In genomic region chr10:127193011-127193410, GRCm38 (mm10) we compare ENCODE assay signal across 19 mouse cellular contexts. TPM values are rescaled to one million over a fixed set of nuclear protein-coding genes. Genes with fewer than 3 reads are reported as not detected.
DNase-seq lines count a peak whose midpoint lies in the region; ATAC-seq and TF ChIP-seq lines count a peak whose summit lies in the region.
"Had no signal": no experiment of that assay in that cellular context is flagged by ENCODE, and none has a peak within 500 bp of the region (broad histone marks: within the 10 kb centered on the region; RNA-seq: fewer than 3 reads in every experiment).

No protein-coding gene starts in this region.

- peaks cover 4 to 30% of the 10 kb centered on the region in 2 experiments; a peak in 3 of 4 replicates for H3K4me1 ChIP-seq in MEL (ENCODE audit: control insufficient read depth in 1 of 2, insufficient read depth in 2 of 2, low read length in 2 of 2)
- peaks cover 92% of the 10 kb centered on the region for H3K4me1 ChIP-seq in liver, embryonic 13.5 days (replicated peaks)

- TF ChIP-seq RAD21 in MEL (IDR thresholded peaks at IDR 0.05; ENCODE audit: low read depth, low read length), result no peak

- peak overlapping the region; percentile 11 for H3K4me3 ChIP-seq in gastrocnemius, adult 2 months
- H3K4me3 ChIP-seq in layer of hippocampus, adult 2 months, result no peak overlapping the region
- no peak overlapping the region for H3K4me3 ChIP-seq in MEL (ENCODE audit: control insufficient read depth in 1 of 2, insufficient read depth in 1 of 2, low read depth in 2 of 2, low read length in 2 of 2)
- H3K4me3 ChIP-seq in liver, embryonic 13.5 days (replicated peaks), result no peak overlapping the region
- H3K4me3 ChIP-seq: forebrain, embryonic 15.5 days; heart, adult 2 months; midbrain, embryonic 12.5 days had no signal

- no peak for TF ChIP-seq CTCF in gastrocnemius, adult 2 months (IDR thresholded peaks at IDR 0.05)
- TF ChIP-seq CTCF in layer of hippocampus, adult 2 months (conservative IDR thresholded peaks at IDR 0.05), result no peak
- no peak for TF ChIP-seq CTCF in MEL (IDR thresholded peaks at IDR 0.05 in 2 of 3, conservative IDR thresholded peaks at IDR 0.05 in 1 of 3; ENCODE audit: control insufficient read depth in 1 of 3, insufficient read depth in 1 of 3, low read depth in 2 of 3, low read length in 3 of 3, poor library complexity in 1 of 3, severe bottlenecking in 1 of 3)

- H3K9me3 ChIP-seq in MEL (replicated peaks; ENCODE audit: insufficient read depth, low read length), result no peaks in the 10 kb centered on the region
- H3K9me3 ChIP-seq in liver, embryonic 13.5 days (replicated peaks), result no peaks in the 10 kb centered on the region
- H3K9me3 ChIP-seq: forebrain, embryonic 15.5 days; midbrain, embryonic 12.5 days had no signal

- peaks cover 0 to 30% of the 10 kb centered on the region in 2 experiments; a peak in 2 of 4 replicates for H3K36me3 ChIP-seq in MEL (ENCODE audit: control insufficient read depth in 1 of 2, insufficient read depth in 2 of 2, low read length in 2 of 2)
- H3K36me3 ChIP-seq in liver, embryonic 13.5 days, result peaks cover 21% of the 10 kb centered on the region

- TF ChIP-seq POLR2A in MEL (IDR thresholded peaks at IDR 0.05; ENCODE audit: control insufficient read depth in 1 of 2, insufficient read depth in 1 of 2, low read depth in 1 of 2, low read length in 2 of 2, poor library complexity in 1 of 2), result no peak

- no peak for TF ChIP-seq EP300 in MEL (IDR thresholded peaks at IDR 0.05; ENCODE audit: low read depth in 1 of 2, low read length in 2 of 2)

- WGBS in liver, embryonic 13.5 days (ENCODE audit: insufficient replicate concordance), result 71% methylated on average over 9 of the region's 9 CpGs

- H3K9ac ChIP-seq in MEL (ENCODE audit: control insufficient read depth, low read depth, low read length, poor library complexity, severe bottlenecking), result no peak overlapping the region
- peak overlapping the region; percentile 43; the same call in 1 of the 2 replicates for H3K9ac ChIP-seq in liver, embryonic 13.5 days
- H3K9ac ChIP-seq: forebrain, embryonic 15.5 days; lung, embryonic 14.5 days; midbrain, embryonic 12.5 days had no signal

- peak overlapping the region; percentile 34 for H3K4me2 ChIP-seq in liver, embryonic 13.5 days
- H3K4me2 ChIP-seq: forebrain, embryonic 15.5 days; lung, embryonic 14.5 days; midbrain, embryonic 12.5 days had no signal

- no peaks in the 10 kb centered on the region for H3K27me3 ChIP-seq in MEL (ENCODE audit: control insufficient read depth in 1 of 2, insufficient read depth in 2 of 2, low read length in 2 of 2)
- no peaks in the 10 kb centered on the region for H3K27me3 ChIP-seq in liver, embryonic 13.5 days
- H3K27me3 ChIP-seq: CH12.LX; forebrain, embryonic 15.5 days had no signal

- peak overlapping the region; percentile 17; the same call in 1 of the 2 replicates for H3K27ac ChIP-seq in gastrocnemius, adult 2 months
- peak overlapping the region; percentile 12; the same call in 1 of the 2 replicates for H3K27ac ChIP-seq in layer of hippocampus, adult 2 months
- H3K27ac ChIP-seq in MEL (ENCODE audit: control insufficient read depth, low read depth, low read length), result peak overlapping the region; percentile 1; the same call in 1 of the 2 replicates
- peak overlapping the region; percentile 89 for H3K27ac ChIP-seq in liver, embryonic 13.5 days
- H3K27ac ChIP-seq: forebrain, embryonic 15.5 days; heart, adult 2 months; macrophage; midbrain, embryonic 12.5 days had no signal

- intact Hi-C loops in gastrocnemius, adult 2 months (cut with DNase I), result no loop called here
- intact Hi-C loops in gastrocnemius, postnatal 36 days (cut with DNase I), result no loop called here

- ATAC-seq in liver, embryonic 13.5 days (ENCODE audit: low read depth), result no peak
- ATAC-seq: forebrain, embryonic 15.5 days had no signal

- no peak for DNase-seq in gastrocnemius, adult 2 months
- DNase-seq in gastrocnemius, postnatal 4 days (ENCODE audit: low spot score in 2 of 2), result no peak
- no peak for DNase-seq in layer of hippocampus, adult 2 months (ENCODE audit: low spot score in 2 of 2)
- DNase-seq in layer of hippocampus, postnatal 10 days (ENCODE audit: low spot score in 2 of 2), result no peak
- no peak for DNase-seq in MEL (ENCODE audit: low read depth, low spot score)
- no peak for DNase-seq in liver, embryonic 13.5 days
- no peak for DNase-seq in spleen, adult 18-20 months
- no peak for DNase-seq in gastrocnemius, postnatal 36 days
- DNase-seq: adrenal gland, postnatal 36 days; cerebellum, adult 9-10 months; kidney, adult 9 months; kidney, postnatal 4 days; left cerebral cortex, postnatal 4 days; lung, embryonic 14.5 days had no signal

- peaks cover 11% of the 10 kb centered on the region; the same call in 1 of the 2 replicates for H3K79me2 ChIP-seq in MEL (ENCODE audit: control insufficient read depth, insufficient read depth, low read length, poor library complexity)

TF ChIP-seq in MEL, 35 proteins besides CTCF, POLR2A, EP300 and RAD21 (continues in another document):
- TF ChIP-seq GATA1 (IDR thresholded peaks at IDR 0.05; ENCODE audit: low read depth, low read length) (no peak), MYB (IDR thresholded peaks at IDR 0.05; ENCODE audit: low read depth, low read length) (no peak), USF2 (IDR thresholded peaks at IDR 0.05; ENCODE audit: borderline replicate concordance in 1 of 2, insufficient read depth in 1 of 2, low read depth in 1 of 2, low read length in 2 of 2) (no peak), MAFK (IDR thresholded peaks at IDR 0.05; ENCODE audit: borderline replicate concordance, low read depth, low read length) (no peak), TBP (IDR thresholded peaks at IDR 0.05; ENCODE audit: low read depth, low read length) (no peak), ZMIZ1 (IDR thresholded peaks at IDR 0.05; ENCODE audit: low read depth, low read length) (no peak), NELFE (IDR thresholded peaks at IDR 0.05; ENCODE audit: low read depth, low read length) (no peak), JUND (IDR thresholded peaks at IDR 0.05; ENCODE audit: low read depth, low read length) (no peak), MEF2A (IDR thresholded peaks at IDR 0.05; ENCODE audit: extremely low read depth, insufficient replicate concordance, low read depth, low read length, poor library complexity, severe bottlenecking) (no peak), NRF1 (IDR thresholded peaks at IDR 0.05; ENCODE audit: insufficient read depth, low read depth, low read length, poor library complexity, severe bottlenecking) (no peak), POLR2AphosphoS5 (IDR thresholded peaks at IDR 0.05; ENCODE audit: borderline replicate concordance, low read depth, low read length) (no peak)

RNA-seq across cellular contexts. Expression of gene Dtx3, which starts 2.5 kb away (rescaled TPM):
- total RNA-seq in gastrocnemius, adult 2 months (2021), result 10 to 100 TPM; 20.8 to 25.6 TPM
- 10 to 100 TPM; 43.8 to 49.7 TPM for total RNA-seq in gastrocnemius, postnatal 4 days (2021)
- total RNA-seq in layer of hippocampus, adult 2 months (2021), result 100 to 1,000 TPM; 227 to 255 TPM
- total RNA-seq in layer of hippocampus, postnatal 10 days (2021), result 100 to 1,000 TPM; 187 to 203 TPM
- total RNA-seq in MEL (2012; rRNA removed), result 24.1 and 30.5 TPM in 2 replicates
- 100 to 1,000 TPM in 1 of 2 experiments, not detected in 1; 107 TPM for polyA plus RNA-seq in MEL (2012; ENCODE audit: insufficient read depth in 1 of 2, insufficient read length in 2 of 2, low read depth in 1 of 2, low replicate concordance in 2 of 2, missing spikeins in 1 of 2)
- 16.8 and 19.3 TPM in 2 replicates for polyA plus RNA-seq in liver, embryonic 13.5 days (2015; fragmentation: Nextera tagmentation; extraction: Ambion mirVana)
- total RNA-seq in gastrocnemius, postnatal 36 days (2021), result 10 to 100 TPM; 21.2 to 24.6 TPM

RNA-seq across cellular contexts. Expression of gene Arhgef25, which starts 3.1 kb away (rescaled TPM):
- 1 to 10 TPM; 8.5 to 8.8 TPM for total RNA-seq in gastrocnemius, adult 2 months (2021)
- total RNA-seq in gastrocnemius, postnatal 4 days (2021), result 10 to 100 TPM; 40.4 to 43.0 TPM
- total RNA-seq in layer of hippocampus, adult 2 months (2021), result 100 to 1,000 TPM; 395 to 408 TPM
- 100 to 1,000 TPM; 125 to 132 TPM for total RNA-seq in layer of hippocampus, postnatal 10 days (2021)
- total RNA-seq in MEL (2012; rRNA removed), result 16.9 and 18.3 TPM in 2 replicates
- polyA plus RNA-seq in MEL (2012; ENCODE audit: insufficient read depth in 1 of 2, insufficient read length in 2 of 2, low read depth in 1 of 2, low replicate concordance in 2 of 2, missing spikeins in 1 of 2), result 10 to 100 TPM in 1 of 2 experiments, not detected in 1; 44.6 TPM
- 8.1 and 8.2 TPM in 2 replicates for polyA plus RNA-seq in liver, embryonic 13.5 days (2015; fragmentation: Nextera tagmentation; extraction: Ambion mirVana)
- 1 to 10 TPM; 8.3 to 9.4 TPM for total RNA-seq in gastrocnemius, postnatal 36 days (2021)
- polyA plus RNA-seq: macrophage had no signal

RNA-seq across cellular contexts. Expression of gene Slc26a10, which starts 12.6 kb away (rescaled TPM):
- total RNA-seq in gastrocnemius, adult 2 months (2021), result 1 to 10 TPM; 4.1 to 5.4 TPM
- 1 to 10 TPM; 3.8 to 4.3 TPM for total RNA-seq in gastrocnemius, postnatal 4 days (2021)
- 10 to 100 TPM; 21.9 to 25.4 TPM for total RNA-seq in layer of hippocampus, adult 2 months (2021)
- 1 to 10 TPM; 2.0 to 2.6 TPM for total RNA-seq in layer of hippocampus, postnatal 10 days (2021)
- total RNA-seq in MEL (2012; rRNA removed), result 0.75 and 1.1 TPM in 2 replicates
- 1 to 10 TPM in 1 of 2 experiments, not detected in 1; 1.3 TPM for polyA plus RNA-seq in MEL (2012; ENCODE audit: insufficient read depth in 1 of 2, insufficient read length in 2 of 2, low read depth in 1 of 2, low replicate concordance in 2 of 2, missing spikeins in 1 of 2)
- polyA plus RNA-seq in liver, embryonic 13.5 days (2015; fragmentation: Nextera tagmentation; extraction: Ambion mirVana), result 1.8 and 2.1 TPM in 2 replicates
- total RNA-seq in gastrocnemius, postnatal 36 days (2021), result 1 to 10 TPM; 4.8 to 5.1 TPM

RNA-seq across cellular contexts. Expression of gene Pip4k2c, which starts 18.4 kb away (rescaled TPM):
- total RNA-seq in gastrocnemius, adult 2 months (2021), result 1 to 10 TPM; 7.6 to 7.9 TPM
- total RNA-seq in gastrocnemius, postnatal 4 days (2021), result 10 to 100 TPM; 11.5 to 12.7 TPM
- total RNA-seq in layer of hippocampus, adult 2 months (2021), result 10 to 100 TPM; 98.0 to 98.6 TPM
- total RNA-seq in layer of hippocampus, postnatal 10 days (2021), result 10 to 100 TPM; 38.3 to 38.4 TPM
- 31.1 and 31.9 TPM in 2 replicates for total RNA-seq in MEL (2012; rRNA removed)
- polyA plus RNA-seq in MEL (2012; ENCODE audit: insufficient read depth in 1 of 2, insufficient read length in 2 of 2, low read depth in 1 of 2, low replicate concordance in 2 of 2, missing spikeins in 1 of 2), result 10 to 100 TPM in 1 of 2 experiments, not detected in 1; 58.2 TPM
- 39.8 and 45.8 TPM in 2 replicates for polyA plus RNA-seq in liver, embryonic 13.5 days (2015; fragmentation: Nextera tagmentation; extraction: Ambion mirVana)
- total RNA-seq in gastrocnemius, postnatal 36 days (2021), result 1 to 10 TPM; 5.6 to 6.1 TPM

RNA-seq across cellular contexts. Expression of gene B4galnt1, which starts 28.0 kb away (rescaled TPM):
- total RNA-seq in gastrocnemius, adult 2 months (2021), result under 1 TPM; 0.66 to 0.89 TPM
- total RNA-seq in gastrocnemius, postnatal 4 days (2021), result 1 to 10 TPM; 3.4 to 3.6 TPM
- total RNA-seq in layer of hippocampus, adult 2 months (2021), result 100 to 1,000 TPM; 116 to 123 TPM
- total RNA-seq in layer of hippocampus, postnatal 10 days (2021), result 100 to 1,000 TPM; 107 to 116 TPM
- 23.7 and 24.6 TPM in 2 replicates for total RNA-seq in MEL (2012; rRNA removed)
- polyA plus RNA-seq in MEL (2012; ENCODE audit: insufficient read depth in 1 of 2, insufficient read length in 2 of 2, low read depth in 1 of 2, low replicate concordance in 2 of 2, missing spikeins in 1 of 2), result 10 to 100 TPM; 65.8 to 66.0 TPM
- 9.3 and 11.0 TPM in 2 replicates for polyA plus RNA-seq in liver, embryonic 13.5 days (2015; fragmentation: Nextera tagmentation; extraction: Ambion mirVana)
- 1 to 10 TPM in 1 of 2 experiments, under 1 TPM in 1; 0.69 to 1.0 TPM for total RNA-seq in gastrocnemius, postnatal 36 days (2021)

Comparison
In these comparisons a context has a peak if more than half of its experiments do, and no peak if none do; other contexts are left out.
1. H3K27ac ChIP-seq: peak in every context shown above with its lines; median percentile 89 in liver, embryonic 13.5 days; 17 in gastrocnemius, adult 2 months; 12 in layer of hippocampus, adult 2 months; 1 in MEL.